Mouse (Mus musculus) neural tube, embryonic 14.5 days (tissue): ENCODE results near the gene Ankrd11. TPM values are rescaled to one million over a fixed set of nuclear protein-coding genes. Genes with fewer than 3 reads are reported as not detected.
A peak's percentile ranks its signal among the peaks of the same experiment; 100 is the strongest.

Experiments
- ATAC-seq: fragments of 200-750 bp; cut with Nextera tagmentation; 2 replicates; pipeline ENCODE4 v1.8.0; 2017; ENCODE audit warnings: low read depth, mild to moderate bottlenecking, moderate TSS enrichment, moderate library complexity
- H3K27ac ChIP-seq: fragments of 300-500 bp; sonication (generic); 2 replicates; pipeline ENCODE4 v1.5.1; 2014; ENCODE audit warnings: low read depth, mild to moderate bottlenecking, control low read depth, low read length, moderate library complexity, mixed read lengths
- H3K27me3 ChIP-seq: fragments of 300-500 bp; sonication (generic); 2 replicates; pipeline ENCODE4 v1.6.1; 2014; ENCODE audit warnings: low read length; ENCODE audit not compliant: control insufficient read depth, insufficient read depth
- H3K36me3 ChIP-seq: fragments of 300-500 bp; sonication (generic); 2 replicates; pipeline ENCODE4 v1.6.1; 2014; ENCODE audit warnings: low read length, mixed read lengths; ENCODE audit not compliant: control insufficient read depth, insufficient read depth
- H3K4me1 ChIP-seq: fragments of 300-500 bp; sonication (generic); 2 replicates; pipeline ENCODE4 v1.6.1; 2014; ENCODE audit warnings: low read length; ENCODE audit not compliant: control insufficient read depth, insufficient read depth
- H3K4me2 ChIP-seq: fragments of 300-500 bp; sonication (generic); 2 replicates; pipeline ENCODE4 v1.6.1; 2014; ENCODE audit warnings: mild to moderate bottlenecking, low read depth, low read length, control low read depth
- H3K4me3 ChIP-seq: fragments of 300-500 bp; sonication (generic); 2 replicates; pipeline ENCODE4 v1.5.1; 2014; ENCODE audit warnings: low read depth, low read length, control low read depth, mixed read lengths
- H3K9ac ChIP-seq: fragments of 300-500 bp; sonication (generic); replicated peaks from 2 replicates; pipeline ENCODE4 v1.6.1; 2014; ENCODE audit warnings: low read depth, mild to moderate bottlenecking, control low read depth, low read length, mixed read lengths
- H3K9me3 ChIP-seq: fragments of 300-500 bp; sonication (generic); 2 replicates; pipeline ENCODE4 v1.6.1; 2016; ENCODE audit warnings: low read length; ENCODE audit not compliant: control insufficient read depth
- WGBS: fragments of 180-500 bp; shearing (Covaris S2); extraction: QIAGEN DNeasy Blood & Tissue Kit; methylation state at CpG from one replicate; pipeline ENCODE4 v1.1.7; 2014; 5-methylcytosine and 5-hydroxymethylcytosine counted together
- polyA plus RNA-seq: library from polyadenylated mRNA; unstranded; fragments of >200 nt; fragmentation: Nextera tagmentation; extraction: Ambion mirVana; gene quantifications from 2 replicates; pipeline ENCODE4 v1.2.1, GENCODE M21; 2014

Ankrd11 gene
- polyA plus RNA-seq, 1 experiment from 2014 or later, result 43.8 TPM

DNA sequence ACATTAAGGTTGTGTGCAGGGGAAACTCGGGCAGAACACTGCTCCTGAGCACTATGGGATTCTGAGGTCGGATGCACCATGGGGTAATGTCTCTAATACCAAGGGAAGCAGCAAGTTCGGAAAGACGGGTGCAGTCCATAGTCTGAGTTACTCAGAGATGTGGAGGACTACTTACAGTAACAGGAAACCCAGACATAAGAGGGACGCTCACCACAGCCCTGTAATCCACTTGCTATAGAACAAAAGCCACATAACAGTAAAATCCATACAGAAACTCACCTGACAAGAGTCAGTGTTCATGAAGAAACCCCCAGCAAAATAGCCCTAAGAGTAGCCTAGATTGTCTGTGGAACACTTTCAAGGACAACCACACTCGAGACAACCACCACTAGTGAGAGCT is 118.0 kb downstream of the Ankrd11 start:
- Histone ChIP-seq H3K27me3 (no peaks in the 10 kb centered on the region), H3K36me3 (no peaks in the 10 kb centered on the region), H3K4me3 (no peak overlapping the region), H3K9me3 (no peaks in the 10 kb centered on the region), H3K4me2 (no peak overlapping the region), H3K4me1 (peaks cover 12% of the 10 kb centered on the region), H3K9ac (no peak overlapping the region), H3K27ac (no peak overlapping the region)
- WGBS, result 75% methylated on average over 6 of the region's 6 CpGs
- no peak for ATAC-seq

- no peak for ATAC-seq
- WGBS, result 65% methylated on average over 7 of the region's 7 CpGs
- peaks cover 12% of the 10 kb centered on the region for H3K4me1 ChIP-seq
- H3K9ac ChIP-seq, result no peak overlapping the region
- H3K4me3 ChIP-seq, result no peak overlapping the region
- H3K4me2 ChIP-seq, result no peak overlapping the region
- H3K36me3 ChIP-seq, result no peaks in the 10 kb centered on the region
- no peaks in the 10 kb centered on the region for H3K9me3 ChIP-seq
- no peaks in the 10 kb centered on the region for H3K27me3 ChIP-seq
- H3K27ac ChIP-seq, result no peak overlapping the region
Measured at GRCm38 (mm10) chr8:122923431-122924090, 118.5 kb downstream of the Ankrd11 start.

GRCm38 (mm10) chr8:122922945-122923344 is 119.1 kb downstream of the Ankrd11 start:
- Histone ChIP-seq H3K4me2 (no peak overlapping the region), H3K27ac (no peak overlapping the region), H3K27me3 (no peaks in the 10 kb centered on the region), H3K4me3 (no peak overlapping the region), H3K36me3 (no peaks in the 10 kb centered on the region), H3K4me1 (peaks cover 12% of the 10 kb centered on the region), H3K9ac (no peak overlapping the region), H3K9me3 (no peaks in the 10 kb centered on the region)
- no peak for ATAC-seq
- whole genome bisulfite sequencing, result 90% methylated on average over 3 of the region's 3 CpGs

DNA sequence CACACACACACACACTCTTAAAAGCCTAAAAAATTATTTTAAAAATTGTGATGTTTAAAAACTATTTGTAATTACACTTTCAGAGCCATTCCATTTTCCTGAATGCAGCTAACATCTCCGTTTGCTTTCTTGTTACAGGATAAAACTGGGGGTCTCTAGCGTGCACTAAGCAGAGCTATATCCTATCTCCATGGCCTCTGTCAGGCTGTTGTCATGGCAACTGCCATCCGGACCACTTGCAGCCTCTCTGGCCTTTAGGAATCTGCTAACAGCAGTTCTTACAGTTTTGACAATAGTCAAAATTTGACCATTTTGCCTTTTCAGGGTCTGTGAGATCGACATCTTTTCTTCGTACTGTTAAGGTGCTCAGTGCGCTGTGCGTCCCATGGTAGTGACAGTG is 121.2 kb downstream of the Ankrd11 start:
- no peaks in the 10 kb centered on the region for H3K36me3 ChIP-seq
- peak overlapping the region; percentile 23; the same call in 1 of the 2 replicates for H3K27ac ChIP-seq
- WGBS, result 61% methylated on average over 7 of the region's 7 CpGs
- H3K9me3 ChIP-seq, result no peaks in the 10 kb centered on the region
- no peak overlapping the region for H3K9ac ChIP-seq
- H3K4me3 ChIP-seq, result no peak overlapping the region
- peaks cover 16% of the 10 kb centered on the region for H3K4me1 ChIP-seq
- no peak overlapping the region for H3K4me2 ChIP-seq
- ATAC-seq, result peak; percentile 74; the same call in 1 of the 2 replicates
- no peaks in the 10 kb centered on the region for H3K27me3 ChIP-seq

- H3K9me3 ChIP-seq, result no peaks in the 10 kb centered on the region
- no peak for ATAC-seq
- H3K9ac ChIP-seq, result no peak overlapping the region
- no peaks in the 10 kb centered on the region; the same call in 1 of the 2 replicates for H3K36me3 ChIP-seq
- H3K27me3 ChIP-seq, result no peaks in the 10 kb centered on the region
- H3K4me2 ChIP-seq, result no peak overlapping the region
- WGBS, result 62% methylated on average over 7 of the region's 7 CpGs
- no peak overlapping the region for H3K4me3 ChIP-seq
- peaks cover 16% of the 10 kb centered on the region for H3K4me1 ChIP-seq
- H3K27ac ChIP-seq, result no peak overlapping the region
Measured at GRCm38 (mm10) chr8:122918438-122919107, 123.5 kb downstream of the Ankrd11 start.

DNA sequence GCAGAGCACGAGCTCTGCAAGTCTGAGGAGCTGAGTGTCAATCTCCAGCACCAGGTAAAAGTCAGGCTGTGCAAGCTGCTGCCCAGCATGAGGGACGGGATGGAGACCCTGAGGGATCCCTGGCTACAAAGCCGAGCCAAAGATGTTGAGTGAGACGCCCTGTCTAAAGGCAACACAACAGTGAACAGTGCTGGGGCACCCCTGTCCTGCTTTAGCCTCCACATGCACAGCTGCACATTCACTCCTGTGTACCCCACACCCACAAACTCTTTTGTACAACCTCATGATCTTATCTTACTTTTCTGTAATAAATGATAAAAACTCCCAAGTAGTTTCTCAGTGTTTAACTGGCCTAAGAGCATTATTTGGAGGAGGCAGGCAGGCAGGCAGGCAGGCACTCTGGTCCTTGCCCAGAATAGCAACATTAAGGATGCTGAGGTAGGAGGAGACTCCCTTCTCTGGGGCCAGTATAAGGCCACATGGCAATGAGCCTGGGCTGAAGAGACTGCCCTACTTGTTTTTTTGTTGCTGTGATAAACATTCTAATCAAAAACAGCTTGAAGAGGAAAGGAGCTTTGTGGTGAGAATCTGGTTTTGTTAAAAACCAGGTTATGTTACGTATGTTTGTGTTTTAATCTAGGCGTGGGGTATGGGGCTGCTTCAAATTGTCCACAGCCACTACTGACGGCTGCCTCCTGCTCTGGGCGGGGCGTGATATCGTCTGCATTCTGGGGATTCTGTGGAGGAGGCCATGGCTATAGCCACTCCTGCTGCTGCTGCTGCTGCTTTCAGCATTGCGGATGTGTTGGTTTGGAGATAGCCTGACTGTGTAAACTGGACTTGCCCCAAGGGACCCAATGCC is 124.3 kb downstream of the Ankrd11 start:
- no peak for ATAC-seq
- Histone ChIP-seq H3K36me3 (no peaks in the 10 kb centered on the region; the same call in 1 of the 2 replicates), H3K4me2 (no peak overlapping the region), H3K4me3 (no peak overlapping the region), H3K4me1 (peaks cover 16% of the 10 kb centered on the region), H3K9me3 (no peaks in the 10 kb centered on the region), H3K27ac (0 out of 2 replicates have a peak overlapping the region, but pooled peaks have one; percentile 12), H3K9ac (no peak overlapping the region), H3K27me3 (no peaks in the 10 kb centered on the region)
- WGBS, result 73% methylated on average over 11 of the region's 11 CpGs

DNA sequence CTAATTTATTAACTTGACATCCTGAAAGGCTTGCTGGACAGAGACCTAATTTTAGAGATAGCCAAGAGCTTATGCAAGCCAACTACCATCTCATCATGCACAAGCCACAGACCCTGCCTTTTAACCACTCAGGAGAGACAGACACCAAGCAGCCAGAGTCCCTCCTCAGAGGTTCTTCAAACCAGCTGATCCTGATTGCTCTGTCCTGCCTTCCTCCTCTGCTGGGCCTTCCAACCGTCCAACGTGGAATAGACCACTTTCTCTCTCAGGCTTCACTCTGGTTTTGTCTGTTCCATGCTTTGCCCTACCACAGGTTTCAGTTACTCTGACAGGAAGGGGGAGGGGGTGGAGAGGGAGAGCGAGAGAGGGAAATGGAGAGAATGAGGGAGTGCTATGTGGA is 125.3 kb downstream of the Ankrd11 start:
- Histone ChIP-seq H3K9ac (no peak overlapping the region), H3K36me3 (no peaks in the 10 kb centered on the region; the same call in 1 of the 2 replicates), H3K27ac (no peak overlapping the region), H3K9me3 (no peaks in the 10 kb centered on the region), H3K4me2 (no peak overlapping the region), H3K4me1 (peaks cover 16% of the 10 kb centered on the region), H3K27me3 (no peaks in the 10 kb centered on the region), H3K4me3 (no peak overlapping the region)
- ATAC-seq, result no peak
- 71% methylated on average over 3 of the region's 3 CpGs for WGBS

DNA sequence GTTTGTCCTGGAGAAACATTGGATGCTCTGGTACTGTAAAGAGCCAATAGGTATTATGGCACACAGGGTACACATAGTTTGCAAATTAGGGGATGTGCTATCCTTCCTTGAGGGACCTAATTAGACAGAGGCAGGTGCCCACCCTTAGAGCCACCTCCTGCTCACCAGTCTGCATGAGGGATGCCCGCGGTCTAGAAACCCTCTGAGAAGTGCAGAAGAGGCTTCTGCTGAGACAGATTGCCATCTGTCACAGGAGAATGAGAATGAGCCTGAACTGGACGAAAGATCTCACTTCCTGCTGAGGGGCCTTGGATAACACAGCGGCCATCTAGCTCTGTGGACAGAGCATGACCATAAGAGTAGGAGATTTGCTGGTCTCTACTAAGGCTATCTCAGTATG is 129.2 kb downstream of the Ankrd11 start:
- Histone ChIP-seq H3K4me2 (no peak overlapping the region), H3K36me3 (peaks cover 5% of the 10 kb centered on the region; the same call in 1 of the 2 replicates), H3K27me3 (no peaks in the 10 kb centered on the region), H3K4me3 (no peak overlapping the region), H3K4me1 (peaks cover 4% of the 10 kb centered on the region; the same call in 1 of the 2 replicates), H3K27ac (no peak overlapping the region), H3K9ac (no peak overlapping the region), H3K9me3 (no peaks in the 10 kb centered on the region)
- 77% methylated on average over 4 of the region's 4 CpGs for WGBS
- no peak for ATAC-seq
